16 mouse cellular contexts compared by ENCODE assay signal in the genomic region with DNA sequence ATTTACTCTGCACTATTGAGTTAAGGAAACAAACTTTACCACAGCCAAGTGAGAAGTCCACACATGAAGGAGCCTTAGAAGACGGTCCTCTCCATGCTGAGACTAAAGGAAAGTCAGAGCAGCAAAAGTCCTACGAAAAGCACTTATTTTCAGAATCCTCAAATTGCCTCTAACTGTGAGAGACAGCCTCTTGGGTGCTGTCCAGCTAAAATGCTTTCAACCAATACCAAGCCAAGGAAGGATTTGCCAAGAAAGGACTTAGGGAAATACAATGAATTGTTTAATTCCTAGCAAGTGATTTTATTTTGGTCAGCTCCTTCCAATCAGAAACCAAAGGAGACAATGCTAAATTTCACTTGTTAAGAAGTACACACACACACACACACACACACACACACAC. TPM values are rescaled to one million over a fixed set of nuclear protein-coding genes. Genes with fewer than 3 reads are reported as not detected.
A peak's percentile ranks its signal among the peaks of the same experiment; 100 is the strongest.
DNase-seq lines count a peak whose midpoint lies in the region; TF ChIP-seq lines count a peak whose summit lies in the region.
"Had no signal": no experiment of that assay in that cellular context is flagged by ENCODE, and none has a peak within 500 bp of the region (broad histone marks: within the 10 kb centered on the region; RNA-seq: fewer than 3 reads in every experiment).

A gene (minus strand): TSS at position 115 of the 400 bp plus-strand sequence.

- no peak for TF ChIP-seq POLR2A in thymus, adult 2 months (IDR thresholded peaks at IDR 0.05; ENCODE audit: control insufficient read depth, extremely low read depth, insufficient read depth, low read length, poor library complexity)

- no peak within 1 kb of the TSS for H3K4me3 ChIP-seq in thymus, adult 2 months (ENCODE audit: control insufficient read depth, insufficient read depth, low read length)
- H3K4me3 ChIP-seq: embryonic facial prominence, embryonic 12.5 days; forebrain, embryonic 13.5 days; heart, embryonic 15.5 days; limb, embryonic 12.5 days had no signal

- H3K36me3 ChIP-seq in thymus, adult 2 months (ENCODE audit: control insufficient read depth, insufficient read depth, low read length), result no peaks in the 10 kb centered on the region
- H3K36me3 ChIP-seq: embryonic facial prominence, embryonic 12.5 days; heart, embryonic 15.5 days; limb, embryonic 12.5 days had no signal

- DNase-seq in frontal cortex, adult 2 months (ENCODE audit: extremely low spot score in 1 of 2, low spot score in 1 of 2), result peak in 1 of 2 experiments; percentile 3
- DNase-seq in frontal cortex, postnatal 36 days (ENCODE audit: low spot score in 2 of 2), result no peak
- no peak for DNase-seq in left cerebral cortex, adult 18-20 months (ENCODE audit: low spot score in 2 of 2)
- no peak for DNase-seq in left cerebral cortex, adult 9 months (ENCODE audit: low spot score in 2 of 2)
- DNase-seq in NIH3T3 (ENCODE audit: low read depth), result peak; percentile 9
- DNase-seq in layer of hippocampus, postnatal 14 days (ENCODE audit: low spot score in 2 of 2), result peak in 1 of 2 experiments; percentile 3
- no peak for DNase-seq in urinary bladder, postnatal 25 days (ENCODE audit: low spot score)
- no peak for DNase-seq in thymus, adult 2 months
- DNase-seq: adrenal gland, postnatal 36 days; cerebellum, adult 18-20 months had no signal

- H3K27ac ChIP-seq in thymus, adult 2 months (ENCODE audit: control insufficient read depth, insufficient read depth, low read length), result no peak within 1 kb of the TSS
- H3K27ac ChIP-seq: embryonic facial prominence, embryonic 12.5 days; forebrain, embryonic 13.5 days; heart, embryonic 15.5 days; limb, embryonic 12.5 days; macrophage had no signal

- TF ChIP-seq CTCF in thymus, adult 2 months (IDR thresholded peaks at IDR 0.05; ENCODE audit: borderline replicate concordance, control insufficient read depth, extremely low read depth, insufficient read depth, low read length, poor library complexity), result no peak

- 81% methylated on average over 2 of the region's 2 CpGs for WGBS in thymus, adult 2 months

- H3K27me3 ChIP-seq in thymus, adult 2 months (ENCODE audit: control insufficient read depth, insufficient read depth, low read length), result no peaks in the 10 kb centered on the region
- H3K27me3 ChIP-seq: embryonic facial prominence, embryonic 12.5 days; forebrain, embryonic 13.5 days; heart, embryonic 15.5 days; limb, embryonic 12.5 days had no signal

- H3K4me1 ChIP-seq in thymus, adult 2 months (replicated peaks; ENCODE audit: control insufficient read depth, insufficient read depth, low read length), result no peaks in the 10 kb centered on the region
- H3K4me1 ChIP-seq: embryonic facial prominence, embryonic 12.5 days; forebrain, embryonic 13.5 days; heart, embryonic 15.5 days; limb, embryonic 12.5 days had no signal

RNA-seq across cellular contexts. Expression of the gene that starts here (rescaled TPM):
- polyA plus RNA-seq in frontal cortex, adult 2 months (2012; rRNA removed), result 48.0 and 63.9 TPM in 2 replicates
- total RNA-seq in left cerebral cortex, adult 18-20 months (2021), result 10 to 100 TPM; 25.6 to 30.5 TPM
- total RNA-seq in layer of hippocampus, postnatal 14 days (2021), result 10 to 100 TPM; 38.6 to 44.3 TPM
- 0.03 TPM in 1 of 2 replicates, not detected in the other for polyA plus RNA-seq in thymus, adult 2 months (2012; rRNA removed)
- polyA plus RNA-seq: embryonic facial prominence, embryonic 12.5 days; limb, embryonic 12.5 days; macrophage; stomach, embryonic 14.5 days had no signal

Comparison
In these comparisons a context has a peak if more than half of its experiments do, and no peak if none do; other contexts are left out.
1. RNA of the gene that starts here (polyA plus RNA-seq): 48.0 to 63.9 TPM in frontal cortex, adult 2 months; 0.03 TPM in thymus, adult 2 months; every median in the first group is over 10 times any median in the second.